Mouse (Mus musculus) ES-Bruce4 (cell line): ENCODE measurements around the gene Chpf2.

Experiments
- EP300 ChIP-seq: IDR thresholded peaks from 2 replicates; pipeline ENCODE4 v1.6.1; 2011; ENCODE audit warnings: low read depth, low read length; ENCODE audit not compliant: insufficient read depth
- POLR2A ChIP-seq: IDR thresholded peaks from one replicate; pipeline ENCODE4 v1.8.1; 2011; ENCODE audit warnings: low read length; ENCODE audit not compliant: insufficient read depth

GRCm38 (mm10) chr5:24539571-24540296 lies 46.8 kb upstream of the Chpf2 start:
- TF ChIP-seq EP300 (no peak), POLR2A (no peak)
